Mouse (Mus musculus): ENCODE measurements at regions not wholly inside any gene's neighbourhood (a gene's known extent, or its start where the extent isn't known, plus 50 kb on each side); places are given as distances from the start of the nearest gene placed in this dataset.

DNA sequence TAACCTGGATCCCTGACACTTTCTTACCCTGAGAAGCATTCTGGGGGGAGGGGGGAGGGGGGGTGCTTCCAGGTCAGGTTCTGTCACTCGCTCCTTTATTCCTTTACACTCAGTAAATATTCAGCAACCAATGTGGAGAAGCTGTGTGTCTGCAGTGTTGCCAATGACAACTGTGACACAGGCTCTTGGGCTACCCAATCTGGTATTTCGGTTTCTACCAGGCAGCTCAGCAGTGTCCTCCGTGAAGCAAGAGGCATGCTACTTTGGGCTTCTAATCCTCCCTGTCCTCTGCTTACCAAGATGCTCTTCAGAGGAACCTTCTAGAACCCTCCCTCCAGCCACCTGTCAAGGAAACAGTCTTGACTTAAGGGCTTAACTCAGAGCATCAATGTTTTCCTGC lies 290.7 kb downstream of the Emp1 start:
- Histone ChIP-seq H3K27me3 (ENCODE audit: control insufficient read depth, insufficient read depth, low read length) (no peaks in the 10 kb centered on the region), H3K27ac (ENCODE audit: low read depth, low read length) (no peak overlapping the region), H3K4me2 (no peak overlapping the region), H3K4me3 (ENCODE audit: low read depth, low read length) (no peak overlapping the region), H3K36me3 (ENCODE audit: control insufficient read depth, insufficient read depth, low read length) (no peaks in the 10 kb centered on the region), H3K4me1 (ENCODE audit: control insufficient read depth, insufficient read depth, low read length) (no peaks in the 10 kb centered on the region), H3K9ac (ENCODE audit: low read depth, low read length) (no peak overlapping the region), H3K9me3 (replicated peaks; ENCODE audit: control insufficient read depth, low read length) (no peaks in the 10 kb centered on the region)
- 85% methylated on average over 3 of the region's 3 CpGs for WGBS (ENCODE audit: insufficient replicate concordance)
- ATAC-seq (replicated peaks; ENCODE audit: insufficient number of reproducible peaks, low FRiP score, low TSS enrichment): no peak

DNA sequence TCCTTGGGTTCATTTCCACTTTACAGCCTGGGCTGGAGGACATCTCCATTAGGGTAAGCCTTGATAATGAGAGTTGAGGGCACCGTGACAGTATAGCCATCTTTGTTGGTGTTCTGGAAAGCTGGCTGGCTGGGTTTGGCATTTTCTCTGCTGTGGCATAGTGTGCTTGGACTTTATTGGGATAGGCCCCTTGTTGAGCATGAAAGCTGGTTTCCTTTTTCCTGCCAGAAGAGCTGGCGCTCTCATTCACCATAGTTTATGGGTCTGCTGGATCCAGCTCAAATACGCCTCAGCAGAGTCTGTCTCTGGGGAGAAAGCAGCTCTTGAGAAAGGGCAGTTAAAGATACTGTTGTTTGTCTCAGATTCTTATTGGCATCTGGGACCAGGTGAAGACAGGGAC lies 300.0 kb downstream of the Emp1 start:
- Histone ChIP-seq H3K4me3 (ENCODE audit: low read depth, low read length) (no peak overlapping the region), H3K9me3 (replicated peaks; ENCODE audit: control insufficient read depth, low read length) (no peaks in the 10 kb centered on the region), H3K27me3 (ENCODE audit: control insufficient read depth, insufficient read depth, low read length) (no peaks in the 10 kb centered on the region), H3K4me2 (no peak overlapping the region), H3K4me1 (ENCODE audit: control insufficient read depth, insufficient read depth, low read length) (no peaks in the 10 kb centered on the region), H3K36me3 (ENCODE audit: control insufficient read depth, insufficient read depth, low read length) (no peaks in the 10 kb centered on the region), H3K9ac (ENCODE audit: low read depth, low read length) (no peak overlapping the region), H3K27ac (ENCODE audit: low read depth, low read length) (no peak overlapping the region)
- ATAC-seq (replicated peaks; ENCODE audit: insufficient number of reproducible peaks, low FRiP score, low TSS enrichment): no peak
- WGBS (ENCODE audit: insufficient replicate concordance): 90% methylated on average over 3 of the region's 3 CpGs

DNA sequence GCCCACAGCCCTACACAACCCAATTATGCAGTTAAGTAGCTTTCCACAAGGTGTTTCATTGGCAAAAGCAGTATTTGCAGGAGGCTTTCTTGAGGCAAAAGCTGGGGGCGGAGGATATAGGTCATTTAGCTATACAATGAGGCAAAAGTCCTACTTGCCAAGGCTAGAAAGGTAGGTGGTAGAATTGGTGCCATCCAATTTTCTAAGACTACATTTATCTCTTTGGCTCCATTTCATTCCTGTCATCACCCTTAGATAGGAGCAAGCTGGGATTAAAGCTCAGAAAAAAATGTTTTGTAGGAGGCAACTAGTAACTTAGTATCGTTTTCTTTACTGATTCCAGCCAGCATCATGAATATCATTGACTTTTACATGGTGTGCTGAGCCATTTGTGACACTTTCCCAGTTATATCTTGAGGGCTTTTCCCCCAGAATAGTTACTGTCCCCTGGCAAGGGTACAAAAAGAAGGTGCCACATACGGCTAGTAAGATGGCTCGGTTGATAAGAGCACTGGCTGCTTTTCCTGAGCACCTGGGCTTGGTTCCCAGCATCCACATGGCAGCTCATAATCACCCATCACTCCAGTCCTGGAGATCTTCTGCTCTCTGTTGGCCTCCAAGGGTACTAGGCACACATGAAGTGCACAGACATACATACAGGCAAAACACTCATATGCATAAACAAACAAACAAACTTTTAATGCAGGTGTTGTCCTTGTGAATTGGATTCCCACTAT lies 300.6 kb downstream of the Emp1 start:
- Histone ChIP-seq H3K27ac (ENCODE audit: low read depth, low read length) (no peak overlapping the region), H3K27me3 (ENCODE audit: control insufficient read depth, insufficient read depth, low read length) (no peaks in the 10 kb centered on the region), H3K9me3 (replicated peaks; ENCODE audit: control insufficient read depth, low read length) (no peaks in the 10 kb centered on the region), H3K4me2 (no peak overlapping the region), H3K4me3 (ENCODE audit: low read depth, low read length) (no peak overlapping the region), H3K36me3 (ENCODE audit: control insufficient read depth, insufficient read depth, low read length) (no peaks in the 10 kb centered on the region), H3K9ac (ENCODE audit: low read depth, low read length) (no peak overlapping the region), H3K4me1 (ENCODE audit: control insufficient read depth, insufficient read depth, low read length) (no peaks in the 10 kb centered on the region)
- 66% methylated on average over 4 of the region's 4 CpGs for WGBS (ENCODE audit: insufficient replicate concordance)
- ATAC-seq (replicated peaks; ENCODE audit: insufficient number of reproducible peaks, low FRiP score, low TSS enrichment): no peak
